Mouse (Mus musculus) kidney, postnatal 14 days (tissue): Measurements from ENCODE around the gene Vax1.

Experiments
- DNase-seq: peaks from one replicate; pipeline ENCODE4 v3.0.0; 2022; ENCODE audit warnings: mixed read lengths

The Vax1 gene

GRCm38 (mm10) chr19:59169936-59170765 lies at the start of gene Vax1:
TSS of gene Vax1 (minus strand) at chr19:59170056.
- peak; percentile 20 for DNase-seq

GRCm38 (mm10) chr19:59218991-59219390 lies 49.1 kb upstream of the Vax1 start, which contains the start of gene Kcnk18:
TSS of gene Kcnk18 (plus strand) at chr19:59219214.
- DNase-seq = no peak

DNA sequence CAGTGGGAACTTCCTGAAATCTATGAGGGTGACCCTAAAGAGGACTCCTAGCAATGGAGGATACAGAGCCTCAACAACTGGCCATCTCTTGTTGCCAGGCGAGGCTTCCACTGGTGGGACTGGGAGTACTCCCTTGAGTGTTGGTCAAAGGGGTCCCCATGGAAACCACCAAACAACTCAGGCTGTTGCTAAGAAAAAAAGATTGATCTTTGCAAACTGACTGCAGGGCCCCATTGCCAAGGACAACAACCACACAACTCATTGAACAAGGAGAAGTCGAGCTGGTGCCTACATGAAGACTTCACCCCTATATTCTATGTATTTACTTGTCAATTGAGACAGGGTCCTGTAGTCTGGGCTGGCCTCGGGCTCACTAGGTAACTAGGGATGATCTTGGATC lies 47.0 kb upstream of the Vax1 start:
- DNase-seq = no peak

DNA sequence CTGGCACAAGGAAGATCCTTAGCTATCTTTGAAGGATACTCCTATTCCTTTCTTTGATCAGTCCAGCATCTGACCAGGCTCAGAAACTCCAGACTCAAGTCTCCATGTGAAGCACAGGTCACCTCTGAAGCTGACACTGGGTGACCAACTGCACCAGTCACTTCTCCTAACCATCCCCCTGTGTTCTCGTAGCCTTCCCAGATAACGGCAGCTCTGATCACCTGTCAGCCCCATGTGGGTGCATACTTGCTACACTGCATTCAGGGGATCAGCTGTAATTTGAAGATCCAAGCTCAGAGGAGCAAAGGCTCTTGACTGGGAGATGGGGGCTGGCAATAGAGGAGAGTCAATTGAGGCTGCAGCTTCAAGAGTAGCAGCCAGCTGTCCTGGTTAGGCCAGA lies 39.1 kb upstream of the Vax1 start:
- DNase-seq = no peak

DNA sequence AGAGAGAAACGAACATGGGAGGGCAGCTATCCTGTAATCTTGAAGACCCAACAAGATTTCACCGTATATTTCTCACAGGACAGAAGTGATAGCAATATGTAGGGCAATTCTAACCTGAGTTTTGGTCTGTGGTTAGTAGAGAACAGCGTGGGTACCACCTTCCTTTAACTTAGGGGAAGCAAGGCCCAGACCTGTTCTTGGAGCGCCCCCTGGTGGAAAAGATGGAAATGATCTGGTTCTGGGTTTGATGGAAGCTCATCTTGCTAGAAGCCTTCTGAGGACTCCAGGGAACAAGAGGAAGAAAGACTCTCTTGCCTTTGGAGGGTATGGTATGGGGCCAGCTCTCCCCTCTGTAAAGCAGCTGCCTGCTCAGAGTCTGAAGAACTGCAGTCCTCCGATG lies 38.6 kb upstream of the Vax1 start:
- DNase-seq = peak; percentile 69

- peak; percentile 73 for DNase-seq
Observed at GRCm38 (mm10) chr19:59198161-59198560, 28.3 kb upstream of the Vax1 start.

GRCm38 (mm10) chr19:59196111-59196666 lies 26.3 kb upstream of the Vax1 start:
- peak; percentile 66 for DNase-seq

- DNase-seq = no peak
Observed at GRCm38 (mm10) chr19:59195181-59195770, 25.4 kb upstream of the Vax1 start.

GRCm38 (mm10) chr19:59193986-59194820 lies 24.3 kb upstream of the Vax1 start:
- no peak for DNase-seq

DNA sequence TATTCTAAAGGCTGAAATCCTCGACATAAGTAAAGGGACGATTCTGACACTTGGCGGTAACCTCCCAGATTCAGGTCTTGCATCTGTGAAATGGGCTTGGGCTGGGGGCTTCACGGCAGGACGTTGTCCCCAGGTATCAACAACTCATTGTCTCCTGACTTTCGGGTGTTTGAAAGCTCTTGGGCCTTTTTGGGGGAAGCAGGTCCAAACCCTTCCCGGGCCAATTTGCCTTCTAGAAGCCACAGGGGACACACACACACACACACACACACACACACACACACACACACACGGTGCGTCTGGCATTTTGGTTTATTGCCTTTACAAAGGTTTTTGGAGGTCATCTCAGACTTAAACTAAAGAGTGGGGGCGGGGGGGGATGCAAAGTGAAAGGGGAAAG lies 23.6 kb upstream of the Vax1 start:
- DNase-seq = no peak

DNA sequence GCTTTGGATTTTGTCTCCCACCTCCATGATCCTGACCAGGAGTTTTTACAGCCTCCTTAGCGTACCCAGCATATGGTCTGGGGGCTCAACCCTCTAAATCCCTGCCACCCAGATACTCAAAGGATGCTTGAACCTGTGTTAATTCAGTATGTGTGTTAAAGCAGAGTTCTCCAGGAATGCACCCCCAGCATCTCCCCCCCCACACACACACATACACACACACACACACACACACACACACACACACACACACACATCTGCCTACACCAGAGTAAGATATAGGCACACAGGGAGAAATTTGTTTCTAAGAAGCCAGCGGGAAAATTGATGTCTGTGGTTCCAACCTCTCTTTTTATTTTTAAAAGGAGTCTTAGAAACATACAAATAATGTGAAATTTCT lies 22.6 kb upstream of the Vax1 start:
- DNase-seq = no peak

DNA sequence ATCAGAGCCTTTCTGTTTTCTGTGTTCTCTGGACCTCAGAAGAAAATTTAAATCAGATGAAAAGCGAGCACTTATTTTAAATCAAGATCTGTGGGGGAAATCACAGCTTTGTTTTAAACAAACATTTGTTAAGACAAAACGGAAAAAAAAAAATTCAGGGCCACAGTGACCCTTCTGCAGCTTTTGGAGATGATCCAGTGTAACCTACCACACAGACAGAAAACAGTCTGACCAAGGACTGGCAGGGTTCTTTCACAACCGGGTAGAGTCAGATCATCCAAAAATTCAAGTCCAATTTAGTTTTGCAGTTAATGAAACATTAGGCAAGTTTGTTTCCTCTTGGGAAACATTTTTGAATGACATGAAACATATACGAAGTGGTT lies 21.3 kb upstream of the Vax1 start:
- DNase-seq = no peak

- DNase-seq = no peak
Observed at GRCm38 (mm10) chr19:59190431-59191122, 20.7 kb upstream of the Vax1 start.

GRCm38 (mm10) chr19:59188981-59189380 lies 19.1 kb upstream of the Vax1 start:
- DNase-seq = no peak

- DNase-seq = peak; percentile 92
Observed at GRCm38 (mm10) chr19:59184000-59184399, 14.1 kb upstream of the Vax1 start.

DNA sequence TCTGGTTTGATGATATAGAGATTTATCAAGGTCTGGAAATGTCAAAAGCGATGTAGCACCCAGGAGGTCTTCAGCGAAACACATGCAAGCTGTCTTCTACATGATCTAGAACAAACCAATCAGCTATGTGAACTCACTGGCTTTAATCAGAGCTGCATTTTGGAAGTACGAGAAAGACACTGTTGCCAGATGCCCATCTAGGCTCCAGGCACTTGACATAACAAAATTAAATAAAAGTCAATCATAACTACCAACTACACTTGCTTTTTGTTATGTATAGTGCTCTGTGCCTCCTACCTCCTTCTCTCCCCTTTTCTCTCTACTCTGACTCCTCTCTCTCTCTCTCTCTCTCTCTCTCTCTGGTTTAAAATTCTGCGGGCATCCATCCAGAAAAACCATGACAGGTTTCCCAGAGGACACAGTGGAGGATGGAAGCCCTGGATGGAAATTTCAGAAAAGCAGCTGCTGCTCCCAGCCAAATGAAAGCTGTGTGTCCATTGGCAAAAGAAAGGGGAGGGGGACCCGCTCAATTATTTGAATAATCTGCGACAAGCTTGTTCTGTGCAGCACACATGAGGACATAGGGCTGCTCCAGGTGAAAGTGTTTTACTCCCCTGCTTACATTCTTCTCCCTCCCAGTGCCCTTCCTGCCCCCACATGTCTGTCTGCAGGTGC lies 3.6 kb upstream of the Vax1 start:
- no peak for DNase-seq

DNA sequence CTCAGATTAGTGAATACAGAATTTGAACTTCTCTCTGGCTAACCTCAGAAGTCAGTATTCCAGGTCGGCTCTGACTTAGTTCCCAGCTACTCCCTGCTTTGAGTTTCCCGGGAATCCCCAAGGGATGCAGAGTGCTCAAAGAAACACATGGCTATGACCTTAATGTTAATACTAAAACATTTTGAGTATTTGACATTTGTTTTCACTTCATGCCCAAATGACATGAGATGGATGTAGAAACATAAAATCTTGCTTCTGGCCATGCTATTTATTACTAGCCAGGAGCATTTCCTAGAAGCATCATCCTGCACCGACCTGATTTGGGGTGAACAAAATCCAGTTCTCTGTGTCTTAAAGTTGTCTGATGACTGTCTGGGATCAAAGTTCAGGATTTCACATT lies 2.9 kb upstream of the Vax1 start:
- no peak for DNase-seq

GRCm38 (mm10) chr19:59171871-59172245 lies 2.0 kb upstream of the Vax1 start:
- DNase-seq = no peak

- DNase-seq = no peak
Observed at GRCm38 (mm10) chr19:59171151-59171870, 1.5 kb upstream of the Vax1 start.

DNA sequence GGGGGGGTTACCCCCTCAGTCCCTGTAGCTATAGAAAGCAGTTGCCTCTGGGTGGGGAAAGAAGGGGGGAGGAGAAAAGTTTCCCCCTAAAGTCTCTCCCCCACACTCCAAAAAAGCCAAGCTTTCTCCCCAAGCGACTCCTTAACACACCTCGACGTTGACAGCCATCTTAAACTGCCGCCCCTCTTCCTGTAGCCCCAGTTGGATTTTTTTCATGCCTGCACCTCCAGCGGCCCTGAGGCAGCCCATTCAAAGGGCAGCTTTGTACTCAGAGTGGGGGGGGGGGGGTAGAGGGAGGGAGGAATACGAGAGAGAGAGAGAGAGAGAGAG lies 875 bp upstream of the Vax1 start:
- DNase-seq = no peak

DNA sequence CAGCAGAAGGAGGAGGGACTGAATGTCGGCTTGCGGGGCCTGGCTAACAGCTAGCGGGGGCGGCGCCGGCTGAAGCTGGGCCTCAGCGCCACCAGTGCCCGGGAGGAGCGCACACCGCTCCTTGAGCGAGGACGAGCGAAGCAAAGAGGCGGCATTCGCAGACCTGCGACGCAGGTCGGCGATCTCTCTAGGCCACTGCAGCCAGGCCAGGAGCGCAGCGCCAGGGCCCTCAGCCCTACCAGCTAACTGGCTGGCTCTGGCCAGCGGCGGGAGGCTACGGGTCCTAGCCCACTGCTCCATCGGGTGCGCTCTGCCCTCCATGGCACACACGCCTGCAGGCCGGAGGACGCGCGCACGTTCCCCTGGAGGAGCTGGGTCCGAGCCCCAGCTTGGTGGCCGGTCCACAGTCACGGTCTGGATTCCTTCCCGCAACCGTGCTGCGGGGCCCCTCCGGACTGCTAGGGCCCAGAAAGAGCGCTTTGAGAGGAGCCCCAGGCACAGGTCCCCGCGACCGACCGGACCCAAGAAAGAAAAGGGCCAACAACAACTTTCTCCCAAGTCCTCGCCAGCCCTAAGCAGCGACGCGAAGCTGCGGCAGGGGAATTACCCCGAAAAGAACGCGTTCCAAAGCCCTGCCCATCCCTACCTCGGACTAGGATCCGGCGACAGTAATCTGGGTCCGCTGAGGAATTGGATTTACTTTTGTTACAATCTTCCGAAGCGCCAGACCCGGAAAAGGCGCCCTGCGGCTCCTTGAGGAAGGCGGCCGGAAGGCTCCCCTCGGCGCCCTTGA lies 517 bp downstream of the Vax1 start:
- DNase-seq = no peak
